Mouse (Mus musculus): ENCODE data around the gene Plppr1.

GRCm38 (mm10) chr4:49167030-49167429 is 108.0 kb downstream of the Plppr1 start:
- TF ChIP-seq CTCF (IDR thresholded peaks at IDR 0.05; ENCODE audit: control insufficient read depth, insufficient read depth, insufficient read length) = no peak
- TF ChIP-seq CEBPB (IDR thresholded peaks at IDR 0.05; ENCODE audit: low read depth) = no peak
- TF ChIP-seq MAX (IDR thresholded peaks at IDR 0.05) = no peak
